Mouse (Mus musculus) cerebellum, postnatal 10 days (tissue): ENCODE results near the gene Rps21.

Experiments
- DNase-seq, 2 experiments: peaks; one replicate each; pipeline ENCODE4 v3.0.0; 2021; ENCODE audit warnings: mixed read lengths in 2 of 2

The Rps21 gene

DNA sequence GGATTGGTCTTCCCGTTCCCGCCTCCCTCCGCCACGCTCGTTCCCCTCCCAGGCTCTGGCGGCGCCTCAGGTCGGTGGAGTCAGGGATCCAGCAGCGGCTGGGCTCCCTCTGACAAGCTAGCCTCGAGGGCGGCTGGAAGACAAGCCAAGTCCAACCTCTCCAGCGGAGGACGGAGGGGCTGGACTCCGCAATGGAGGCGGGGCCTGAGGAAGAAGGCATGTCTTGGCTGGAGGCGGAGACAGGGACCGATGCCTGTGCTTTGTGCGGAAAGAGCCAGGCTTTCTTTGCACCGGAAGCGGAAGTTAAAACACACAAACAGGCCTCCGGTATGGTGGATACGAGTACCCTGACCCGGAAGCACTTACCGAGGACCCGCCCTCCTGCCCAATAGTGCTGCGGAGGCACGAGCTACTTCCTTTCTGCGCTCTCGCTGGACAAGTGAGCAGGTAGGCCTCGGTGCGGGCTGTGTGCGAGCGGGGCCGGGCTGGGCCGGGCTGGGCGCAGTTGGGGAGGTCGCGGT lies at the start of gene Rps21:
TSS of gene Rps21 (plus strand) at position 377 of the 521 bp plus-strand sequence.
- DNase-seq = peak; percentile 99

- DNase-seq = peak; percentile 86 to 90
These were observed 49.3 kb upstream of the Rps21 start for GRCm38 (mm10) chr2:180207840-180208239.

DNA sequence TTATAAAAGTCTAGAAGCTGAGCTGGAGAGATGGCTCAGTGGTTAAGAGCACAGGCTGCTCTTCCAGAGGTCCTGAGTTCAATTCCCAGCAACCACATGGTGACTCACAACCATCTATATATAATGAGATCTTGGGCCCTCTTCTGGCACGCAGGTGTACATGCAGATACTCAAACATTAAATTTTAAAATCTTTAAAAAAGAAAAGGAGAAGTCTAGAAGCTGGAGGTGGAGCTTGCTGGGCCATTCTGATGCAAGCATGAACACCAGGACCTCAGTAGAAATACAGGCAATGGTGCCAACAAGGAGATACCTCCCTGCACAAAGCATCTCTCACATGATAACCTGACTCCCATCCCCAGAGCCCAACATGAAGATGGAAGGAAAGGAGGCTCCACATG lies 48.2 kb upstream of the Rps21 start:
- no peak for DNase-seq

GRCm38 (mm10) chr2:180212255-180212654 lies 44.9 kb upstream of the Rps21 start:
- no peak for DNase-seq

GRCm38 (mm10) chr2:180214352-180214978 lies 42.7 kb upstream of the Rps21 start:
- DNase-seq = no peak

GRCm38 (mm10) chr2:180215011-180215461 lies 42.1 kb upstream of the Rps21 start:
- peak in 1 of 2 experiments; percentile 60 for DNase-seq

DNA sequence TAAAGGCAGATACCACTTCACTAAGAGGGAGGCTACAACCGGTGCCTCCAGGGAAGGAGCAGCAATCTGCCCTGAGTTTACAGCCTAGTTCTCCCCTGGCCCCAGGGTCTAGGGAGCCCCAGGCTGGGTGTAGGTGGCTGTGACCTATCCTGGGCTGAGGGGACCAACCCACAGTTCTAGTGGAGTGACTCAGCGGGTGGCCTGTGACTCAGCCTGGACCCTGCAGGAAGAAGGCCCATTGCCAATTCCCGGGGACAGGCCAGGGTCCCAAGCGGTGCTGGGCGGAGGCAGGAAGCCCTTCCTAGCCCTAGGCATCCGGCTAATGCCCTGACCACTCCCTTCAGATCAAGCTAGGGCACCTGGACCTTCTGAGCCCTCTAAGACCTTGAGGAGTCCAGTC lies 41.2 kb upstream of the Rps21 start:
- DNase-seq = peak in 1 of 2 experiments; percentile 41

- DNase-seq = no peak
These were observed 40.3 kb upstream of the Rps21 start for GRCm38 (mm10) chr2:180216921-180217320.

DNA sequence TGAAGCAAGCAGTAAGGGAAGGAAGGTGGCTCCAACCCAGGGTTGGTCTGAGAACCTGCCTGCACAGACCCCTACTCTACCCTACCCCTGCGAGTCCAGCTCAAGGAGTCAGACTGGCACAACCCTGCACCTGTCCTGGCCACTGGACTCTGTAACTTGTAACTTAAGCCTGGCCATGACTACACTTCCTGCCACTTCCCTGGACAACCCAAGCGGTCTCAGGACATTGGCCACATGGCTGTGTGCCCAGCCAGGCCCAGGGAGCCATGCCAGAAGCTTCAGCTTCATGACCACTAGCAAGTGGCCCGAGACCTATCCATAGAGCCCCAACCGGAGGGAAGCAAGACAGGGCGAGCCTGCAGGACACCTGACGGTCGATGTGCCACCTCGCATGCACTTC lies 39.6 kb upstream of the Rps21 start:
- DNase-seq = peak; percentile 72 to 77

GRCm38 (mm10) chr2:180218241-180218640 lies 38.9 kb upstream of the Rps21 start:
- no peak for DNase-seq

DNA sequence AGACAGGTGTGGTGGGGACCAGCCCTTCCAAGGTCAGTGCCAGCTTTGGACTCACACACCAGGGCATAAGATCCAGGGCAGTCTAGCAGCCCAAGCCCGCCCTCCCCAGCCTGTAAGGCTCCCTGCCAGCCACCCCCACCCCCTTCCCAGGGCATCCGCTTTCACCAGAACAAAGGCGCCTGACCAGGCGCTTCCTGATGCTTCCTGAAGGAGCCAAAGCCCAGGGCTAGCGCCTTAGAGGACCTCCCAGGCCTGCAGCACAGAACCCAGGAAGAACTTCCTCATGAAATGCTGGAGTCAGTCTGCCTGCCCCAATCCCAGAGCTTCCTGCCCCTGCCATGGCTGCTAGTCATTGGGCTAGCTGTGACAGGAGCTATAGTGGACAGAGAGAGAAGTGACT lies 38.5 kb upstream of the Rps21 start:
- DNase-seq = peak in 1 of 2 experiments; percentile 51

DNA sequence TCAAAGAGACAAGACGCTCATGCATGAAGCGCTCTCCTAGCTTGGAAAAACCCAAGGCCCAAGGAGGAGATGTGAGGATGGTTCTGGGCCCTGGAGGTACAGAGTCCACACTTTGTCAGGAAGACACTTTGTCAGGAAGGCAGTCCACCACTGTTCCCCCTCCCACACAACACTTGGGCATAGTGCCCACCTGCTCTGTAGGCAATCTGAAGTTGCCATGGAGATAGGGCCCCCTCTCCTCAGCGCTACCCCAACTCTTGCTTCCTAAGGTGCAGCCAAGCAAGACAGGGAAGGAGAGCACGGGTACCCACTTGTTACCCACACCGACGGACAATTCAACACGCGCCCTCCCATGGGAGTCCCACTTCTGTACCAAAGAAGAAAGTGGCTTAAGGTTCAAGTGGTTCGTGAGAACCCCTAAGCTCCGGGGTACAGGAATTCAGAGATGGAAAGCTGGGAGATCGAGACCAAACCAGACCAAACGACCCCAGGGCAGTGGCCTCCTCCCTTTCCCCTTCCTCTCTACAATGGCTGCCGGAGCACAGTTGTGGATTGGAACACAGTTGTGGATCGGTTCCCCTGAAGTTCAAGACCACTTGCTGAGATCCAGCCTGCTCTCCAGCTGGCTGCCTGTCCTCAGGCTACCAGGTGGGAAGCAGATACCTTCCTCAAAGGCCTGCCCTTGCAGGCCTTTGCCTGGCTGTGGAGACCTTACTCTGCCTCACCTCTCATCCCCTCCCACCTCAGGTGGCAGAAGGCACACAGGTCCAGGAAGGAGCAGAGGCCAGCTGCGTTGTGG lies 37.8 kb upstream of the Rps21 start:
- peak in 1 of 2 experiments; percentile 57 for DNase-seq

- no peak for DNase-seq
These were observed 37.0 kb upstream of the Rps21 start for GRCm38 (mm10) chr2:180220165-180220564.

DNA sequence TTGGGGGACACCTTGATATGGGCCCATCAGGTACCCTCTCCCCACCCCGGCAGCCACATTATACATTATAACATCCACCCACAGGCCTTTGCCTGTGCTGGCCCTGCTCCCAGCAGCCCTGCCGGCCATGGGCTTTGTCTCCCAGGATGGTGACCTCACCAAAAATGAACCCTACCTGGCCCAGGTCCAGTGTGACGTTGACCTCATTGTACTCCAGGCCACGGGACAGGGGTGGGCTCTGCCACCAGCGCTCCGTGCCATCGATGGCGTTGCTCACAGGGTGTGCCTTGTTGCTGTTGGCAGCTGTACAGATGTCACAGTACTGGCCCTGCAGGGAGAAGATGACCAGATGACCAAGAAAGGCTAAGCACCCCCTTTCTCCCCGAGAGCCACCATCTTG lies 36.1 kb upstream of the Rps21 start:
- no peak for DNase-seq

- no peak for DNase-seq
These were observed 34.9 kb upstream of the Rps21 start for GRCm38 (mm10) chr2:180222250-180222649.

DNA sequence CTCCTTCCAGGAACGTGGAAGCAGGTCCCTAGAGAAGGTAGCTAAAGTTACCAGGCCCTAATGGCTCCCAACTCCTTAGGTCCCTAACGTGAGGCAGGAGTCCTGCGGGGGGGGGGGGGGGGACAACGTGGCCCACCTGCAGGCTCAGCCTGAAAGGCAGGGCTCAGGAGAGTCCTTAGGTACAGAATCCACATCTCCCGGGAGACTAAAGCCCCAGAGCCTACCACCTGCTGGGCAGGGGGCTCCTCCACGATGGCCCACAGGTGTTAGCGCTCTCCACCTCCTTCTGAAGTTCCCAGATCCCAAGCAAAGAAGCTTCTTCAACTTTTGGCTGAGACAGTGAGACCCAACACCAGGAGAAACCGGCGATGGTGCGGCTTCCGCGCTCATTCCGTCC lies 32.5 kb upstream of the Rps21 start:
- DNase-seq = no peak

DNA sequence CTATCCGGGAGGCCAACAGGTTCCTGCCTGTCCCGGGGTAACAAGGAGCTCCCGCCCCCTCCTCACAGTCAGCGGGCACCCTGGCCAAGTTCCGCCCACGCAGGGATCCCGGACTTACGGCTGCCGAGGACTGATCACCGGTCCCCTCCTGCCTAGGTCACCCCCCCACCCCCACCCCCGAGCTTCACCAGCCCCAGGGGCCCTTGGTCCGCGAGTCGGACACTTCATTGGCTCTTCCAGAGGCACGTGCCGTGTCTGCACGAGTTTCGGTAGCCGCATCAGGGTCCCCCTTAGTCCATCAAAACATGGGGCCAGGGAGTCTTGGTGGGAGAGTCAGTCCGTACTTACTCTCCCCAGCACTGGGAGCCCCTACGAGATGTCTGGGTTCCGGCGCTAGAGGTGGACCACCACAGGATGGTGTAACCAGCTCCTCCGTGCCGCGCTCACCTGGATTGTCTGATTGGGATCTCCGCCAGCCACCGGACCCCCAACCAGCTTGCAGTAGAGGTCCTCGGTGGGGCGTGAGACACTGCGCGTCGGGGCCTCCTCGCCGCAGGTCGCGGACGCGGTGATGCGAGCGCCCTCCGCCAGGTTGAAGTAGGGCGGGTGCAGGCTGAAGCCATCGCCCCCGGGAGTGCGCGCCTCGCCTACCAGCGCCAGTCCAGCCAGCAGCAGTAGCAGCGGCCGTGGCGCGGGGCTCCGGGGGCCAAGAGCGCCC lies 32.0 kb upstream of the Rps21 start:
- DNase-seq = peak in 1 of 2 experiments; percentile 54

- peak; percentile 57 to 64 for DNase-seq
These were observed 31.3 kb upstream of the Rps21 start, which contains the start of gene Lama5 for GRCm38 (mm10) chr2:180225762-180226378. TSS of gene Lama5 (minus strand) at chr2:180225859.

DNA sequence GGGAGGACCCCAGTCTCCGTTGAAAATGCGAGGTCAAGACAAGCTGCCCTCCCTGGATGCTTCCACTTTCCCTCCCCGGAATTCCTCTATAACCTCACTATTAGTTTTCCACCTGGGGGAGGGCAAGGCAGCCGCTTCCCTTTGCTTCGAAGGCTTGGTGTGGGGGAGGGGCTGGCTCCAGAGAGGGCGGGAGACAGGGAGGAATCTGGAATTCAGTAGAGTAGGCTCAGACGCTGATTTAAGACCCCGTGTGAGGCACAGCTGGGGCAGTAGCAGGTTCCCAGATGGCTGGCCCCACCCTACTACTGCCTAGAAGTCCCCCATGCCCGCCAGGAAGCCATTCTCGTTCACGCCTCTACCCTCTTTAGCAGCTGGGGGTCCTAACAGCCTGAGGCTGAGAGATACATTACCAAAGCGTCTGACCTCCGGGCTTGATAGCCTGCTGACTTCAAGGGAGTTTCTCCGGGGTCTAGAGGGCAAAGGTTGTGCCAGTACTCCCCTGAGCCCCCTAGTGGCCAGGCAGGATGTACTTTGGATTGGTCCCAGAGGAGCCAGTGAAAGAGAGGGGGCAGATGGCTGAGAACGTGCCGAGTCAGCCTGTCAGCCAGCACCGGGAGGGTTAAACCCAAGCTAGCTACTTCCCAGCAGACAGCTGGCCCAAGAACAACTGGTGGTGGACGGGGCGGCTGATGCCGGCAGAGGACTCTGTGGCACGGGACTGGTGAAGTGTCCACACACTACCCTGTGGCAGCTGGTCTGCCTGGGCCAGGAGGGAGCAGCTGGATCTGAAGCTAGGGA lies 29.7 kb upstream of the Rps21 start:
- peak; percentile 72 to 76 for DNase-seq

GRCm38 (mm10) chr2:180228060-180228458 lies 29.1 kb upstream of the Rps21 start:
- DNase-seq = no peak

- DNase-seq = no peak
These were observed 28.6 kb upstream of the Rps21 start for GRCm38 (mm10) chr2:180228592-180228991.

- DNase-seq = no peak
These were observed 28.0 kb upstream of the Rps21 start for GRCm38 (mm10) chr2:180229129-180229528.
